Mouse (Mus musculus): ENCODE data around the gene 4921536K21Rik.
A peak's percentile ranks its signal among the peaks of the same experiment; 100 is the strongest.

Gene 4921536K21Rik

DNA sequence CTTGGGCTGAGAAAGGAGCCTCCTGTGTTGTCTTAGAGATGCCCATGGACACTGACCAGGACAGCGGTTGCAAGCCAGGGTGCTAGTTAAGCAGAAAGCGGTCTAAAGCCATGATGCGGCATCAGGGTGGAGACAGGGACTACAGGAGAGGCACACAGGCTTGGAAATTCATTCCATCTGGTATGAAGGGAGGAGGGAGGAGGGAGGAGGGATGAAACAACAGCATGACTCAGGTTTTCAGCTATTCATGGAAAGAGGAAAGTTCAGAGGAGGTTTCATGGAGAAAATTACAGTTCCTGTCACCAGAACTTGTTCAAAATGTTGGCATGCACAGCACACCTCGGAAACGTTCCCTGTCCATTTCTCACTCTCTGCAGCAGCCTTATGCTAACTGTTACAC lies 39.1 kb downstream of the 4921536K21Rik start:
- DNase-seq (ENCODE audit: low spot score in 2 of 2): peak in 1 of 2 experiments; percentile 48

DNA sequence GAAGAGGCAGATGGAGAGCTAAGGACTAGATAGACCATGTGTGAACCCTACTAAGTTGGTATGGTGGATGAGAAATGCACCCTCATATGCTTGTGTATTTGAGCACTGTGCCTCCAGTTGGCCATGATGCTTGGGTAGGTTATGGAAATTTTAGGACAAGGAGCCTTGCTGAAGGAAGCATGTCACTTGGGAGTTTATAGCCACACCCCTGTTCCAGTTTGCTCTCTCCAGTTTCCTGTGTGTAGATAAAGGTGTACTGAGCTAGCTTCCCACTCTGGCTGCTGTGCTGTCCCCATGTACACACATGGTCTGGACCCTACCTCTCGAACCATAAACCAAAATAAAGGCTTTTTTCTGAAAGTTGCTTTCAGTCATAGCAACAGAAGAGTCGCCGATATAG lies 40.7 kb downstream of the 4921536K21Rik start:
- no peak for DNase-seq (ENCODE audit: low spot score in 2 of 2)

DNA sequence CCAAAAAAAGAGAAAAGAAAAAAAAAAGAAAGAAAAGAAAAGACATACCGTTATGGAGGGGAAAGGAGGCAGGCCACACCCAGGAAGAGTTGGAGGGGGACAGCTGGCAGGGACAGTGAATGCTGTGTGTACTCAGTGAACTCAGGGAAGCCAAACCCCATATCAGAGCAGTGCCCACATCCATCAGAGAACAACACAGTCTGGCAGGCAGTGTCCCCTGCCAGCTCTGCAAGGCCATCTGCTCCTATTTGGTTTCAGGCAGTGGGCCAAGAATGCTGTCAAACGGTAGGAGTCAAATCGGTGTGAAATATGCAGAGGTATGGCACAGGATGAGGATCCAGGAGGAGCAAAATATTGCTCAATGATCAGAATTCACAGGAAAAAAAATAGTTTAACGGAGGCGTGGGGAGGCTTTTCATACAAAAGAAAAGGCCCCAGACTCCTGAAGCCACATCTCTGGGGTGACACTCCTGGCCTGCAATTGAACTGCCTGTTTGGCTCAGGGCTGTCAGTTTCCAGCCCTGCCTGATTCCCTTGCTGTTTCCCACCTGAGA lies 41.3 kb downstream of the 4921536K21Rik start:
- peak; percentile 77 to 84 for DNase-seq (ENCODE audit: low spot score in 2 of 2)

DNA sequence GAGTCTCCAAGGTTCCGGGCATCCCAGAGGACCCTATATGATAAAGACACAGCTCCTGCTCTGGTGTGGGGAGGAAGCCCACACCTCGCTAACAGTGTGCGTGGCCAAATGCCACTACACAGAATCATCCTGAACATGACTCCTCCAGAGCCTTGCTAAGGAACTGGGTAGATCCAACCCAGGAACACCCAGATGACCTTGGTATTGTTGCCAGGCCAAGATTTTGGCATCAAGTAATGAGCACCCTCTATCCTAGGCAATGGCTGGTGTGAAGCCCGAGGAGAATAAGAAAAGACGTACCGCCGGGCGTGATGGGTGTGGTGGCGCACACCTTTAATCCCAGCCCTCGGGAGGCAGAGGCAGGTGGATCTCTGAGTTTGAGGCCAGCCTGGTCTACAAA lies 41.9 kb downstream of the 4921536K21Rik start:
- DNase-seq (ENCODE audit: low spot score in 2 of 2): no peak

DNA sequence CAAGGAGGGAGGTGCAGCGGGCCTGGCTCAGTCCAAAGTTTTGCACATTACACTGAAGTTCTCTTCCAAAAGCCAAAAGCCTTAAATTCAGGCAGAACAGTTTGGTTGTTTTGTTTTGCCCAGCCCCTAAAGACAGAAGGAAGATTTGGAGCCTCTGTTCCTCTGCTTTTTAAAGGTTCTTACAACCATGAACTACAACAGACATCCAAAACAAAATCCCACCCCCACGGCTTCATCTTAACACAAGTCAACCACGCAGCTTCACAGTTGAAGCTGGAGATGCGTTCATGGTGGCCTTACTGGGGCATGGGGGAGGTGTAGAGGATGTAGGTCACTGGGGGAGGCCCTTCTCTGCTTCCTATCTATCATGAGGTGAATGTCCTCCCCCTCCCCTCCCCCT lies 43.0 kb downstream of the 4921536K21Rik start:
- DNase-seq (ENCODE audit: low spot score in 2 of 2): peak in 1 of 2 experiments; percentile 49

DNA sequence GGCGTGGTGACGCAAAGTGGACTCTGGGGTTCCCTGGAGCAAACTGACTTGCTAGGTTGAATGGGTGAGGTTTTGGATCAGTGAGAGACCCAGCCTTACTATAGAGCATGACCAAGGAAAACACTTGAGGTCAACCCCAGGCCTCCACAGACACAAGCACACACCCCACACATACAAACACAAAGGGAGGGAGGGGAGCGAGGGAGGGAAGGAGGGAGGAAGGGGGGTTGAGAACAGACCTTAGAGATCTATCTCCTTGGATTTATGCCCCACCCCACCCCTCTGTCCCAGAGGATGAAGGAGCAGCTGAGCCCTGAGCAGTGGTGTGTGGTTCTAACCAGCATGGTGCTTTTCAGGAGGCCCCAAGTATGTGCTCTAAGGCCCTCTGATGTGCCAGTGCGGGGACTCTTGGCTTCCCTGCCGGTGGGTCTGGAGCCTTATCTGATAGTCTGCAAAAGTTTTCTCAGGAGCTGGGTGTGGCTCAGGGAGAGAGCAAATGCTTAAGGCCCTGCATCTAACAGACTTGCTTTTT lies 44.1 kb downstream of the 4921536K21Rik start:
- DNase-seq (ENCODE audit: low spot score in 2 of 2): no peak

DNA sequence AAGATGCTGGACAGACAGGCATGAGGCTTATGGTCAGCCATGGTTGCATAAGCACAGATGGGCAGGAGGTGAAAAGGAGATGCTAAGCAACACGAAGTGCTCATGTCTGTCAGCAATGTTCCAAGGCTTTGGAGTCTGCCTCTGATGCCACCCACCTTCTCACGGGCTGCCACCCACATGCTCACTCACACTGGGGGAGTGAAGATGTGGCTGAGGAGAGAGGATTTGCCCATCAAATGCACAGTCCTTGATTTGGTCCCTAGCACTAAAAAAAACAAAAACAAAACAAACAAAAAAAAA lies 44.6 kb downstream of the 4921536K21Rik start:
- peak; percentile 68 for DNase-seq (ENCODE audit: low spot score in 2 of 2)

DNA sequence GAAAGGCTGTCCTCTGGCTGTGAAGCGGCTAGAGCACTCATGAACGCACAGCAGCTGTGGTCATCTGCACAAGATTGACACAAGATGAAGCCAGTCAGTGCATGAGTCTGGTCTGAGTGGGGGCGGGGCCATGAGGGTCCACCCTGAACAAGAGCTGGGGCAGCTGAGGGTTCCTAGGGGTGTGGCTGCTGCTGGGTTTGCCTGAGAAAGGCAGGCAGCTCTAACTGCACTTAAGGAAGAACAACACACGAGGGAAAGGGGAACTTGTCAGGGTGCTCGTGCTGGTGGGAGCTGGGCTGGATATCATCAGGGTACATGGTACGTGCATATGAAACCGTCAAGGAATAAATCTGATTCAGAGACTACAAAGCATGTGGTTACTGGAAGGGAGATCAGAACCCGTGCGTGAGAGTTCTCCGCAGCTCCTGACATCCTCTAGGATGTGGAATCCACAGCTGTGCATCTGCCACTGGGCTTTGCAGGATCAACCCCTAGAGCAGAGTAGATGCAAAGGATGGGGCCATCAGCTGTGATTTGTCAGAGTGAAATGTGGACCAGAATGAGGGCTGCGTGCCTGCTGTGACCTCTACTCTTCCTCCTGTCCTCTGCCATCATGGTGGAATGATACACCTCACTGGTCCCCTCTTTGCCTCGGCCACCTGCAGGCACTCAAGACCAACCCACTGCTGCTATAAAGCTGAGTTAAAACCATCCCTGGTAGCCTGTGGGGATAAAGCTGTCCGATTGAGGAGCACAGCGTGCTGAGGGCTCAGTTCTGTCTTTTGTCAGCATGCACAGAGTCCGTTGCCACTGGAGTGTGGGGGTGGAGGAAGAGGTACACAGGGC lies 45.2 kb downstream of the 4921536K21Rik start:
- no peak for DNase-seq (ENCODE audit: low spot score in 2 of 2)

DNA sequence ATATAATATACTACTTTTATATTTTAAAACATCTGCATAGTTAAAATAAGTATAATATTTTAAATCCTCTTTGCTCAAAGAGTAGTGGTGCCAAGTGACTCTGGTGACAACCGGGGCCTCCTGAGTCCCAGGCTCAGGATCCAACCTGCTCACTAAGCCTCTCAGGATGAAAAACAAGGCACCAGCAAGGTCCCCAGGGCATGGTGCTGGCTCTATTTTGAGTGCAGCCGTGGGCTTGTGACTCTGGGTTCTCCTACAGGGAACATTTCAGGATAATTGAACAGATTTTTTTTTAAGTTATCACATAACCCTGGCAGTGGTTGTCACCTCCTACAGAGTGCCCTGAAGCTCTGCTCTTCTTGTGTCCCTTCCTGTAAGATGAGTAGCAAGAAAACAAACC lies 48.5 kb downstream of the 4921536K21Rik start:
- no peak for DNase-seq (ENCODE audit: low spot score in 2 of 2)

DNA sequence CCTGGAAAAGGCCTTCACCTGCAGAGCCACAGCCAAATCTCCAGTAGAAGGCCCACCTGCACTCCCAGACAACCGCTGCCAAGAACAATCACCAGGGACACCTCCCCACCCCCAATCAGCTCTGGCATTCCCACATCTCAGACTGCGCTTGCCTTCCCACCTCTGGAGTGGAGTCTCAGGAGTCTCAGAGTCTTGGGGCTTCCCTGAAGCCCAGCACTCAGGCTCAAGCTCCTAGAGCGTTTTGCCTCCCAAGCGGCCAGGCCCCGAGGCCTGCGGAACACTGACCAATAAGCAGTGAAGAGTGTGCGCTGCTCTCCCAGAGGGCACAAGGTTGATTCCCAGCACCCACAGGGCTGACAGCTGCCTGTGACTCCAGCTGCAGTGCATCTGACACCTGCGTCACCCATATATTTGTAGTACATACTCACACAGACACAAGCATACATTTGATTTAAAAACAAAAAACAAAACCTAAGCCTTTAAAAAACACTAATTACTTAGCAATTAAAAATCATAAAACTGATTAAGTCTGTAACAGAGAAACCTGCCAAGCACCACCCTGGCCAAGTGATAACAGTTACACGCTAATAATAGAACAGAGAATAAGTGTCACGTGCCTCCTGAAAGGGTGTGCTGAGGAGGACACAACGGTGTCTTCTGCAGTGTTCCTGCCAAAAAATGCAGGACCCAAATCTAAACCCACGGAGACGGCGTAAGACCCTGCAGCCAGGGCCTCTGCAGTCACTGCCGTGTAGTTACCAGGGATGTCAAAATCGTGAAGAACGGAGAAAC lies 50.8 kb downstream of the 4921536K21Rik start:
- DNase-seq (ENCODE audit: low spot score in 2 of 2): no peak
